Mouse (Mus musculus) cerebellum, adult 2 months (tissue): ENCODE results near the gene AC124108.1. TPM values are rescaled to one million over a fixed set of nuclear protein-coding genes. Genes with fewer than 3 reads are reported as not detected.

Source experiments
- DNase-seq, 2 experiments: peaks; one replicate each; pipeline ENCODE4 v3.0.0; 2021
- H3K27ac ChIP-seq: fragments of 200-500 bp; 2 replicates; pipeline ENCODE4 v1.5.1; 2012; ENCODE audit warnings: low read length, control low read depth, inconsistent platforms; ENCODE audit not compliant: insufficient read depth
- H3K27me3 ChIP-seq: fragments of 200-500 bp; 2 replicates; pipeline ENCODE4 v1.6.1; 2012; ENCODE audit warnings: inconsistent platforms, mild to moderate bottlenecking, low read length, moderate library complexity; ENCODE audit not compliant: control insufficient read depth, insufficient read depth
- H3K4me1 ChIP-seq: fragments of 200-500 bp; 2 replicates; pipeline ENCODE4 v1.6.1; 2011; ENCODE audit warnings: low read length; ENCODE audit not compliant: control insufficient read depth, insufficient read depth
- H3K4me3 ChIP-seq: fragments of 200-500 bp; replicated peaks from 2 replicates; pipeline ENCODE3; 2011; ENCODE audit warnings: mild to moderate bottlenecking, low read depth, low read length, control low read depth; ENCODE audit not compliant: insufficient read depth
- CTCF ChIP-seq: fragments of 200-500 bp; IDR thresholded peaks from 2 replicates; pipeline ENCODE4 v1.5.1; 2011; ENCODE audit warnings: low read depth, mild to moderate bottlenecking, control low read depth, low read length, moderate library complexity, borderline replicate concordance; ENCODE audit not compliant: insufficient read depth
- POLR2A ChIP-seq: fragments of 200-500 bp; IDR thresholded peaks from 2 replicates; pipeline ENCODE4 v1.6.1; 2011; ENCODE audit warnings: low read length, control low read depth, borderline replicate concordance; ENCODE audit not compliant: insufficient read depth
- WGBS: fragments of 180-500 bp; shearing (Covaris S2); methylation state at CpG from one replicate; pipeline ENCODE4 v1.1.7; 2018; 5-methylcytosine and 5-hydroxymethylcytosine counted together
- polyA plus RNA-seq: library from polyadenylated mRNA; depleted of rRNA; stranded (reverse); fragments of >200 nt; gene quantifications from 2 replicates; pipeline ENCODE4 v1.2.3, GENCODE M21; 2012

The AC124108.1 gene
- polyA plus RNA-seq, 1 experiment, result 3.2 TPM

- no peak overlapping the region for H3K27ac ChIP-seq
- WGBS, result 89% methylated on average over 1 of the region's 1 CpGs
- no peak overlapping the region for H3K4me3 ChIP-seq
- TF ChIP-seq POLR2A (no peak), CTCF (no peak)
- DNase-seq, result no peak
- H3K27me3 ChIP-seq, result no peaks in the 10 kb centered on the region
- H3K4me1 ChIP-seq, result no peaks in the 10 kb centered on the region
Measured at GRCm38 (mm10) chr1:132150171-132150570, 41.1 kb upstream of the AC124108.1 start.

GRCm38 (mm10) chr1:132150817-132151601, 40.2 kb upstream of the AC124108.1 start:
- no peak for TF ChIP-seq POLR2A
- TF ChIP-seq CTCF, result no peak
- no peak for DNase-seq
- Histone ChIP-seq H3K27ac (no peak overlapping the region), H3K27me3 (no peaks in the 10 kb centered on the region), H3K4me3 (no peak overlapping the region), H3K4me1 (no peaks in the 10 kb centered on the region)
- WGBS, result 70% methylated on average over 15 of the region's 15 CpGs

- TF ChIP-seq CTCF (no peak), POLR2A (no peak)
- Histone ChIP-seq H3K27ac (no peak overlapping the region), H3K27me3 (no peaks in the 10 kb centered on the region), H3K4me3 (no peak overlapping the region), H3K4me1 (no peaks in the 10 kb centered on the region)
- DNase-seq, result no peak
- WGBS, result 74% methylated on average over 2 of the region's 2 CpGs
Measured at GRCm38 (mm10) chr1:132151908-132152307, 39.3 kb upstream of the AC124108.1 start.

DNA sequence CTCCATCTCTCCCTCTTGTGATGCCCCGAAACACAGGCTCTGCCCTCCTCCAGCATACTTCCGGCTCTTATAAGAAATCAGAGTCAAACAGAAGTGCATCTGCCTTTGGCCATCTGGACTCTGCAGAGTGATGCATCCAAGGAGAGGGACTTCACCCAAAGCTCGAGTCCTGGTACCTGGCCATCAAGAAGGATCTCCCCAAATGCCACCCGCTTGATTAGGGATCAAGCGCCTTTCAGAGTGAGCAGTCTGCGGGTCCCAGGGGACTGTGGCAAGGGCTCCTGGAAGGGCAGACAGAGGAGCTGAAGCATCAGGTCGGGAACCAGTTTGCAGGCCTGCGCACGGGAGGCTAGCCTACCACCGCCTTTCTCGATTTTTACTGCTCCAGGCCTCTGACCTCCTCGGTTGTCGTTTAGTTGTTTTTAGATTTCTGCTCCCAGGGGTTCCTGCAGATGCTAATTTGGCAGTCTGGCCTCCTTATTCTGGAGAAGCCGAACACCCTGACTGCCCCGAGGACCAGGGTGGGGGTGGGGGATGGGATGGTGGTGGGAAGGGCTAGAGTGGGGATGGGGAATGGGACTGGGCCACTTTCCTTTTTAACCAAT, 38.1 kb upstream of the AC124108.1 start:
- Histone ChIP-seq H3K4me3 (no peak overlapping the region), H3K4me1 (peaks cover 8% of the 10 kb centered on the region), H3K27ac (no peak overlapping the region), H3K27me3 (no peaks in the 10 kb centered on the region)
- WGBS, result 63% methylated on average over 15 of the region's 15 CpGs
- no peak for DNase-seq
- TF ChIP-seq POLR2A (no peak), CTCF (no peak)

DNA sequence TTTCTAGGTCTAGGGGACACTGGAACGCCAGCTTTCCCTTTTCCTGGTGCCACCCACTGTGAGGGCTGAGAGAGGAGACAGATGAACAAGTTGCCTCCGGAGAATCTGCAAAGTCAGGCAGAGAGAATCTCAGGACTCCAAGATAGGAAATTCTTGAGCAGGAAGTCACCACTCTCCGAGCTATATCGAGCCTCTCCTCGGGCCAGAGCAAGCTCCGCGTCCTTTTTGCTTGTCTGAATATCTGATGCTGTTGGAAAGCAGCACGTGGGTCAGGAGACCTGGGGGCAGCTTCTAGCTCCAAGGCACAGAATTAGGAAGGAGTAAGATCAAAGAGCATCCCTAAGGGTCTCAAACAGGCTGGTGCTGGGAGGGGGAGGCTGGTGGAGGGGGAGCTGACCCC, 37.6 kb upstream of the AC124108.1 start:
- DNase-seq, result no peak
- Histone ChIP-seq H3K4me3 (no peak overlapping the region), H3K27me3 (no peaks in the 10 kb centered on the region), H3K27ac (no peak overlapping the region), H3K4me1 (peaks cover 13% of the 10 kb centered on the region)
- 54% methylated on average over 8 of the region's 8 CpGs for WGBS
- no peak for TF ChIP-seq POLR2A
- no peak for TF ChIP-seq CTCF

DNA sequence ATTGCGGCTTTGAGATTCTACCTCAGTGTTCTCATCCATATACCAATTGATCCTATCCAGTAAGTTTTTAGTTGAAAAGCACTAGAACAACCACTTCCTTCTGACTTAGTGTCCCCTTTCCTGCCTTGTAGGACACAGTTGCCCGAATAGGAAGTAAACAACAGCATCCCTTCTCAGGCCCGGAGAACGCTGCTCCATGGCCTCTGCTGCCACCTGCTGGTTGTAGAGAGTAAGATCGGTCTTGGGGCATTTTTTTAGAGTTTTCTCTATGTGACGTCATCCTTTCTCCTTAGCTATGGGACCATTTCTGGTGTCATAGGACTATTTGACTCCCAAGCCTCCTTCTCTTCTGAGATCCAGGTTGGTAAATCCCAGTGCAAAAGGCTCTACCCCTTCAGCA, 35.5 kb upstream of the AC124108.1 start:
- WGBS, result 15% methylated on average over 6 of the region's 6 CpGs
- H3K4me1 ChIP-seq, result peaks cover 30% of the 10 kb centered on the region
- H3K27ac ChIP-seq, result no peak overlapping the region
- H3K4me3 ChIP-seq, result no peak overlapping the region
- peak; percentile 76 to 80 for DNase-seq
- TF ChIP-seq CTCF (peak; percentile 94), POLR2A (no peak)
- H3K27me3 ChIP-seq, result no peaks in the 10 kb centered on the region

GRCm38 (mm10) chr1:132157016-132157781, 34.1 kb upstream of the AC124108.1 start:
- Histone ChIP-seq H3K4me1 (peaks cover 43% of the 10 kb centered on the region), H3K27me3 (no peaks in the 10 kb centered on the region), H3K4me3 (peak overlapping the region; percentile 27), H3K27ac (no peak overlapping the region)
- peak; percentile 92 to 96 for DNase-seq
- TF ChIP-seq CTCF, result peak; percentile 98
- no peak; the same call in 1 of the 2 replicates for TF ChIP-seq POLR2A
- 17% methylated on average over 14 of the region's 14 CpGs for WGBS

DNA sequence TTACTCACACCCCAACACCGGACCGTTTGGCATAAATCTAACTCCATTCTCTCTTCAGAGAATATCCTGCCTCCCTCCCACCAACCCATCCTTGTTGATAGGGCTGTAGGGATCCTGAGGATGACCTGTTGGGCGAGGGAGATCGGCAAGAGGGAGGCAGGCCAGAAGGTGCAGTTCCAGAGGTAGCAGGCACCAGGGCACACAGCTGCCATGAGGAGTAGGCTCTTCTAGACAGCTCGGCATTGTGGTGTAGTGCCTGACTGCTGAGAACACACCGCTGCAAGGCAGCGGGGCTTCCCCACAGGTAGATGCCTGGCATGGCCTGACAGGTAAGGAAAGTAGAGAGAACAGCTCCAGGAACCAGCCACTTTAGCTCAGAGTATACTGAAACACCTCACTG, 33.4 kb upstream of the AC124108.1 start:
- TF ChIP-seq POLR2A (no peak), CTCF (no peak)
- no peak for DNase-seq

More for the DNA sequence above, 33.4 kb upstream of the AC124108.1 start:
- Histone ChIP-seq H3K27ac (no peak overlapping the region), H3K4me1 (peaks cover 43% of the 10 kb centered on the region), H3K4me3 (no peak overlapping the region), H3K27me3 (no peaks in the 10 kb centered on the region)
- WGBS, result 29% methylated on average over 7 of the region's 7 CpGs
